Mouse (Mus musculus): ENCODE data around the gene Osbpl3. TPM values are rescaled to one million over a fixed set of nuclear protein-coding genes. Genes with fewer than 3 reads are reported as not detected.

Gene Osbpl3
- polyA plus RNA-seq, 1 experiment from 2014 or later = 6.2 TPM

- Histone ChIP-seq H3K4me3 (no peak overlapping the region), H3K9ac (no peak overlapping the region), H3K4me2 (no peak overlapping the region), H3K27ac (no peak overlapping the region), H3K27me3 (replicated peaks) (no peaks in the 10 kb centered on the region), H3K9me3 (no peaks in the 10 kb centered on the region), H3K36me3 (replicated peaks) (no peaks in the 10 kb centered on the region), H3K4me1 (peaks cover 4% of the 10 kb centered on the region; the same call in 1 of the 2 replicates)
- 34% methylated on average over 4 of the region's 4 CpGs for WGBS
- peak; percentile 76; the same call in 1 of the 2 replicates for ATAC-seq (replicated peaks)
These were observed 143.4 kb downstream of the Osbpl3 start for GRCm38 (mm10) chr6:50312647-50313046.

GRCm38 (mm10) chr6:50309019-50309418, 147.0 kb downstream of the Osbpl3 start:
- H3K9me3 ChIP-seq = no peaks in the 10 kb centered on the region
- no peak overlapping the region for H3K9ac ChIP-seq
- ATAC-seq (replicated peaks) = peak; percentile 48; the same call in 1 of the 2 replicates
- H3K4me3 ChIP-seq = no peak overlapping the region
- no peak overlapping the region for H3K27ac ChIP-seq
- no peaks in the 10 kb centered on the region for H3K27me3 ChIP-seq (replicated peaks)
- H3K4me2 ChIP-seq = no peak overlapping the region
- no peaks in the 10 kb centered on the region for H3K36me3 ChIP-seq (replicated peaks)
- H3K4me1 ChIP-seq = 0 out of 2 replicates have a peak, but pooled peaks cover 2% of the 10 kb centered on the region
- WGBS = 39% methylated on average over 6 of the region's 6 CpGs

- WGBS = 82% methylated on average over 4 of the region's 4 CpGs
These were observed 149.4 kb downstream of the Osbpl3 start for GRCm38 (mm10) chr6:50306625-50307024.

GRCm38 (mm10) chr6:50304949-50305491, 151.0 kb downstream of the Osbpl3 start:
- H3K36me3 ChIP-seq (replicated peaks) = no peaks in the 10 kb centered on the region
- no peaks in the 10 kb centered on the region for H3K27me3 ChIP-seq (replicated peaks)
- no peak overlapping the region for H3K27ac ChIP-seq
- peaks cover 7% of the 10 kb centered on the region; the same call in 1 of the 2 replicates for H3K4me1 ChIP-seq
- no peak overlapping the region for H3K4me3 ChIP-seq
- 60% methylated on average over 4 of the region's 4 CpGs for WGBS
- ATAC-seq (replicated peaks) = no peak; the same call in 1 of the 2 replicates
- no peak overlapping the region for H3K4me2 ChIP-seq
- H3K9me3 ChIP-seq = no peaks in the 10 kb centered on the region
- H3K9ac ChIP-seq = no peak overlapping the region

More at GRCm38 (mm10) chr6:50306625-50307024, 149.4 kb downstream of the Osbpl3 start:
- Histone ChIP-seq H3K27me3 (replicated peaks) (no peaks in the 10 kb centered on the region), H3K27ac (no peak overlapping the region), H3K9me3 (no peaks in the 10 kb centered on the region), H3K36me3 (replicated peaks) (no peaks in the 10 kb centered on the region), H3K4me3 (no peak overlapping the region), H3K4me2 (no peak overlapping the region), H3K4me1 (0 out of 2 replicates have a peak, but pooled peaks cover 2% of the 10 kb centered on the region), H3K9ac (no peak overlapping the region)
- no peak for ATAC-seq (replicated peaks)

- H3K4me2 ChIP-seq = peak overlapping the region; percentile 15; the same call in 1 of the 2 replicates
- H3K27ac ChIP-seq = peak overlapping the region; percentile 24; the same call in 1 of the 2 replicates
These were observed 154.9 kb downstream of the Osbpl3 start for GRCm38 (mm10) chr6:50301121-50301520.

GRCm38 (mm10) chr6:50300622-50301021, 155.4 kb downstream of the Osbpl3 start:
- peak; percentile 51; the same call in 1 of the 2 replicates for ATAC-seq (replicated peaks)
- H3K4me2 ChIP-seq = peak overlapping the region; percentile 15; the same call in 1 of the 2 replicates
- H3K9me3 ChIP-seq = no peaks in the 10 kb centered on the region
- H3K36me3 ChIP-seq (replicated peaks) = no peaks in the 10 kb centered on the region
- H3K9ac ChIP-seq = no peak overlapping the region
- H3K4me1 ChIP-seq = peaks cover 7% of the 10 kb centered on the region; the same call in 1 of the 2 replicates
- 34% methylated on average over 6 of the region's 6 CpGs for WGBS
- H3K27ac ChIP-seq = peak overlapping the region; percentile 24; the same call in 1 of the 2 replicates
- H3K4me3 ChIP-seq = peak overlapping the region; percentile 1; the same call in 1 of the 2 replicates
- H3K27me3 ChIP-seq (replicated peaks) = no peaks in the 10 kb centered on the region

More at GRCm38 (mm10) chr6:50301121-50301520, 154.9 kb downstream of the Osbpl3 start:
- Histone ChIP-seq H3K36me3 (replicated peaks) (no peaks in the 10 kb centered on the region), H3K4me3 (peak overlapping the region; percentile 1; the same call in 1 of the 2 replicates), H3K4me1 (peaks cover 7% of the 10 kb centered on the region; the same call in 1 of the 2 replicates), H3K27me3 (replicated peaks) (no peaks in the 10 kb centered on the region), H3K9ac (no peak overlapping the region), H3K9me3 (no peaks in the 10 kb centered on the region)
- 35% methylated on average over 7 of the region's 7 CpGs for WGBS
- ATAC-seq (replicated peaks) = peak; percentile 87

- Histone ChIP-seq H3K9me3 (no peaks in the 10 kb centered on the region), H3K4me1 (peaks cover 5% of the 10 kb centered on the region; the same call in 1 of the 2 replicates), H3K4me2 (no peak overlapping the region), H3K9ac (no peak overlapping the region), H3K4me3 (no peak overlapping the region), H3K27me3 (replicated peaks) (no peaks in the 10 kb centered on the region), H3K27ac (no peak overlapping the region), H3K36me3 (replicated peaks) (no peaks in the 10 kb centered on the region)
- 81% methylated on average over 7 of the region's 7 CpGs for WGBS
- ATAC-seq (replicated peaks) = no peak
These were observed 156.9 kb downstream of the Osbpl3 start for GRCm38 (mm10) chr6:50299071-50299470.

- Histone ChIP-seq H3K9ac (no peak overlapping the region), H3K4me2 (no peak overlapping the region), H3K9me3 (no peaks in the 10 kb centered on the region), H3K4me1 (peaks cover 5% of the 10 kb centered on the region; the same call in 1 of the 2 replicates), H3K4me3 (no peak overlapping the region), H3K27ac (no peak overlapping the region), H3K36me3 (replicated peaks) (no peaks in the 10 kb centered on the region), H3K27me3 (replicated peaks) (no peaks in the 10 kb centered on the region)
- 92% methylated on average over 9 of the region's 9 CpGs for WGBS
- ATAC-seq (replicated peaks) = no peak
These were observed 158.3 kb downstream of the Osbpl3 start for GRCm38 (mm10) chr6:50297671-50298070.

- Histone ChIP-seq H3K9me3 (no peaks in the 10 kb centered on the region), H3K4me2 (no peak overlapping the region), H3K9ac (no peak overlapping the region), H3K27me3 (replicated peaks) (no peaks in the 10 kb centered on the region), H3K27ac (no peak overlapping the region), H3K36me3 (replicated peaks) (no peaks in the 10 kb centered on the region), H3K4me3 (no peak overlapping the region), H3K4me1 (no peaks in the 10 kb centered on the region)
- whole genome bisulfite sequencing = 53% methylated on average over 10 of the region's 10 CpGs
- no peak for ATAC-seq (replicated peaks)
These were observed 160.9 kb downstream of the Osbpl3 start for GRCm38 (mm10) chr6:50295136-50295535.

- Histone ChIP-seq H3K36me3 (replicated peaks) (no peaks in the 10 kb centered on the region), H3K4me2 (no peak overlapping the region), H3K9me3 (no peaks in the 10 kb centered on the region), H3K9ac (no peak overlapping the region), H3K4me3 (no peak overlapping the region), H3K4me1 (no peaks in the 10 kb centered on the region), H3K27ac (no peak overlapping the region), H3K27me3 (replicated peaks) (no peaks in the 10 kb centered on the region)
- WGBS = 42% methylated on average over 1 of the region's 1 CpGs
- ATAC-seq (replicated peaks) = peak; percentile 42; the same call in 1 of the 2 replicates
These were observed 161.9 kb downstream of the Osbpl3 start for GRCm38 (mm10) chr6:50294128-50294527.

GRCm38 (mm10) chr6:50291650-50292049, 164.4 kb downstream of the Osbpl3 start:
- Histone ChIP-seq H3K9ac (no peak overlapping the region), H3K4me1 (no peaks in the 10 kb centered on the region), H3K4me2 (no peak overlapping the region), H3K27ac (no peak overlapping the region), H3K36me3 (replicated peaks) (no peaks in the 10 kb centered on the region), H3K4me3 (no peak overlapping the region), H3K27me3 (replicated peaks) (no peaks in the 10 kb centered on the region), H3K9me3 (no peaks in the 10 kb centered on the region)
- 93% methylated on average over 4 of the region's 4 CpGs for WGBS
- ATAC-seq (replicated peaks) = no peak

- 83% methylated on average over 3 of the region's 3 CpGs for whole genome bisulfite sequencing
- ATAC-seq (replicated peaks) = no peak
- Histone ChIP-seq H3K4me3 (no peak overlapping the region), H3K36me3 (replicated peaks) (no peaks in the 10 kb centered on the region), H3K27me3 (replicated peaks) (no peaks in the 10 kb centered on the region), H3K9me3 (no peaks in the 10 kb centered on the region), H3K9ac (no peak overlapping the region), H3K4me1 (no peaks in the 10 kb centered on the region), H3K4me2 (no peak overlapping the region), H3K27ac (no peak overlapping the region)
These were observed 169.1 kb downstream of the Osbpl3 start for GRCm38 (mm10) chr6:50286881-50287280.

- no peak for ATAC-seq (replicated peaks)
- H3K4me1 ChIP-seq = no peaks in the 10 kb centered on the region
- H3K27me3 ChIP-seq (replicated peaks) = no peaks in the 10 kb centered on the region
- no peak overlapping the region for H3K9ac ChIP-seq
- no peak overlapping the region for H3K27ac ChIP-seq
- 89% methylated on average over 7 of the region's 7 CpGs for WGBS
- no peaks in the 10 kb centered on the region for H3K9me3 ChIP-seq
- H3K4me3 ChIP-seq = no peak overlapping the region
- H3K36me3 ChIP-seq (replicated peaks) = no peaks in the 10 kb centered on the region
- no peak overlapping the region for H3K4me2 ChIP-seq
These were observed 176.4 kb downstream of the Osbpl3 start for GRCm38 (mm10) chr6:50279642-50280041.
